ENCODE assay signal across 8 mouse cellular contexts in the genomic region with DNA sequence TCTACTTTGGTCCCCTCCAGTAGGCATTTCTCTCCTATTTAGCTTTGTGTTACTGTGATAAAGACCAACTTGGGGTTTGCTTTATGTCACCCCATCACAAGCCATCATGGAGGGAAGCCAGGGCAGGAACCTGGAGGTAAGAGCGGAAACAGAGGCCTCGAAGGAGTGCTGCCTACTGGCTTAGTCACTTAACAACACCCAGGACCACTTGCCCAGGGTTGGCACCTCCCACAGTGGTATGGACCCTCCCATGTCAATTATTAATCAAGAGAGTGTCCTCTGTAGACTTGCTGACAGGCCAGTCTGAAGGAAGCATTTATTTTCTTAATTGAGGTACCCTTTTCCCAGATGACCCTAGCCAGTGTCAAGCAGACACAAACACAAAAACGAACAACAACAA. TPM values are rescaled to one million over a fixed set of nuclear protein-coding genes. Genes with fewer than 3 reads are reported as not detected.
DNase-seq lines count a peak whose midpoint lies in the region; ATAC-seq and TF ChIP-seq lines count a peak whose summit lies in the region.

No protein-coding gene starts in this region.

- no peak overlapping the region for H3K27ac ChIP-seq in cerebellum, adult 2 months (ENCODE audit: insufficient read depth, low read length)
- no peak overlapping the region for H3K27ac ChIP-seq in cortical plate, adult 2 months (ENCODE audit: insufficient read depth, low read length)
- H3K27ac ChIP-seq in intestine, embryonic 16.5 days (ENCODE audit: low read length) = peak overlapping the region; percentile 100
- H3K27ac ChIP-seq in macrophage = 0 out of 2 replicates have a peak overlapping the region, but pooled peaks have one; percentile 33

- no peaks in the 10 kb centered on the region for H3K79me2 ChIP-seq in macrophage (ENCODE audit: inconsistent target)

- H3K27me3 ChIP-seq in cerebellum, adult 2 months (ENCODE audit: control insufficient read depth, insufficient read depth, low read length) = no peaks in the 10 kb centered on the region
- H3K27me3 ChIP-seq in intestine, embryonic 16.5 days (replicated peaks; ENCODE audit: control insufficient read depth, insufficient read depth, low read length) = no peaks in the 10 kb centered on the region

- DNase-seq in cerebellum, adult 2 months = no peak
- DNase-seq in cerebellum, postnatal 36 days = no peak
- DNase-seq in frontal cortex, adult 2 months (ENCODE audit: extremely low spot score in 1 of 2, low spot score in 1 of 2) = no peak
- no peak for DNase-seq in cerebellum, postnatal 14 days

- H3K36me3 ChIP-seq in intestine, embryonic 16.5 days (ENCODE audit: control insufficient read depth, insufficient read depth, low read length) = no peaks in the 10 kb centered on the region
- H3K36me3 ChIP-seq in macrophage (ENCODE audit: inconsistent target) = no peaks in the 10 kb centered on the region

- WGBS in cerebellum, adult 2 months = 65% methylated on average over 3 of the region's 3 CpGs
- WGBS in intestine, embryonic 16.5 days = 44% methylated on average over 3 of the region's 3 CpGs
- 63% methylated on average over 2 of the region's 3 CpGs for WGBS in macrophage (ENCODE audit: missing documents)

- no peaks in the 10 kb centered on the region for H3K9me3 ChIP-seq in intestine, embryonic 16.5 days (ENCODE audit: control insufficient read depth, low read length)

- TF ChIP-seq POLR2A in cerebellum, adult 2 months (IDR thresholded peaks at IDR 0.05; ENCODE audit: borderline replicate concordance, insufficient read depth, low read length) = no peak
- no peak for TF ChIP-seq POLR2A in cortical plate, adult 2 months (IDR thresholded peaks at IDR 0.05; ENCODE audit: extremely low read depth, insufficient read depth, low read length)

- TF ChIP-seq CTCF in cerebellum, adult 2 months (IDR thresholded peaks at IDR 0.05; ENCODE audit: borderline replicate concordance, insufficient read depth, low read depth, low read length) = no peak
- no peak for TF ChIP-seq CTCF in cortical plate, adult 2 months (IDR thresholded peaks at IDR 0.05; ENCODE audit: extremely low read depth, insufficient read depth, low read length)

- peaks cover 3% of the 10 kb centered on the region; the same call in 1 of the 2 replicates for H3K4me1 ChIP-seq in cerebellum, adult 2 months (ENCODE audit: control insufficient read depth, insufficient read depth, low read length)
- no peaks in the 10 kb centered on the region; the same call in 1 of the 2 replicates for H3K4me1 ChIP-seq in cortical plate, adult 2 months (ENCODE audit: control insufficient read depth, insufficient read depth, low read length)
- peaks cover 15% of the 10 kb centered on the region; the same call in 1 of the 2 replicates for H3K4me1 ChIP-seq in intestine, embryonic 16.5 days (ENCODE audit: control insufficient read depth, insufficient read depth, low read length)

- ATAC-seq in intestine, embryonic 16.5 days = peak; percentile 71
- ATAC-seq in activated CD4-positive, CD25-positive, alpha-beta regulatory T cell, adult 4 months = no peak

- peak overlapping the region; percentile 90 for H3K9ac ChIP-seq in intestine, embryonic 16.5 days (ENCODE audit: low read depth, low read length)

- peak overlapping the region; percentile 83 for H3K4me3 ChIP-seq in cerebellum, adult 2 months (replicated peaks; ENCODE audit: insufficient read depth, low read depth, low read length)
- H3K4me3 ChIP-seq in cortical plate, adult 2 months (ENCODE audit: insufficient read depth, low read length) = peak overlapping the region; percentile 44; the same call in 1 of the 2 replicates
- H3K4me3 ChIP-seq in intestine, embryonic 16.5 days (ENCODE audit: low read length) = peak overlapping the region; percentile 79
- H3K4me3 ChIP-seq in macrophage (ENCODE audit: inconsistent target) = peak overlapping the region; percentile 51

- peak overlapping the region; percentile 80 for H3K4me2 ChIP-seq in intestine, embryonic 16.5 days (ENCODE audit: low read depth, low read length)

RNA-seq across cellular contexts. Expression of a gene that starts 0.5 kb away (rescaled TPM):
- 13.2 and 14.1 TPM in 2 replicates for polyA plus RNA-seq in cerebellum, adult 2 months (2012; rRNA removed)
- 14.4 TPM in 2 replicates for polyA plus RNA-seq in cortical plate, adult 2 months (2012; rRNA removed)
- 19.5 and 20.4 TPM in 2 replicates for polyA plus RNA-seq in intestine, embryonic 16.5 days (2015; fragmentation: Nextera tagmentation; extraction: Ambion mirVana)
- 1 to 10 TPM in 22 of 26 experiments, under 1 TPM in 2, not detected in 2; 0.49 to 7.8 (median 4.1) TPM for total RNA-seq in macrophage (2018; cell fraction: chromatin; rRNA removed)
- 1 to 10 TPM; 2.9 to 5.3 (median 4.1) TPM for total RNA-seq in macrophage (2018; cell fraction: cytosol; rRNA removed)
- total RNA-seq in macrophage (2018; cell fraction: nucleus; rRNA removed) = 1 to 10 TPM; 1.0 to 9.5 (median 5.9) TPM
- 2.8 to 4.2 TPM (median 2.9 TPM) in 3 replicates for polyA plus RNA-seq in macrophage (2018)
- 1 to 10 TPM; 3.3 to 4.0 TPM for polyA plus RNA-seq in activated CD4-positive, CD25-positive, alpha-beta regulatory T cell, adult 4 months (2017; shearing (Covaris generic))
- polyA plus RNA-seq in frontal cortex, adult 2 months (2012; rRNA removed) = 13.7 and 15.2 TPM in 2 replicates

RNA-seq across cellular contexts. Expression of a gene that starts 11.5 kb away (rescaled TPM):
- 1.6 and 1.8 TPM in 2 replicates for polyA plus RNA-seq in cerebellum, adult 2 months (2012; rRNA removed)
- 2.0 and 2.6 TPM in 2 replicates for polyA plus RNA-seq in cortical plate, adult 2 months (2012; rRNA removed)
- polyA plus RNA-seq in intestine, embryonic 16.5 days (2015; fragmentation: Nextera tagmentation; extraction: Ambion mirVana) = 33.8 and 37.5 TPM in 2 replicates
- total RNA-seq in macrophage (2018; cell fraction: chromatin; rRNA removed) = 1 to 10 TPM in 2 of 26 experiments, under 1 TPM in 2, not detected in 22; 0.13 to 1.7 (median 0.65) TPM
- under 1 TPM in 8 of 26 experiments, not detected in 18; under 0.01 to 0.14 (median 0.04) TPM for total RNA-seq in macrophage (2018; cell fraction: cytosol; rRNA removed)
- total RNA-seq in macrophage (2018; cell fraction: nucleus; rRNA removed) = under 1 TPM in 3 of 26 experiments, not detected in 23; 0.10 to 0.34 (median 0.15) TPM
- not detected in 3 replicates for polyA plus RNA-seq in macrophage (2018)
- under 1 TPM in 1 of 2 experiments, not detected in 1; 0.07 TPM for polyA plus RNA-seq in activated CD4-positive, CD25-positive, alpha-beta regulatory T cell, adult 4 months (2017; shearing (Covaris generic))
- polyA plus RNA-seq in frontal cortex, adult 2 months (2012; rRNA removed) = 3.0 and 3.2 TPM in 2 replicates

RNA-seq across cellular contexts. Expression of a gene that starts 14.6 kb away (rescaled TPM):
- 0.26 and 0.40 TPM in 2 replicates for polyA plus RNA-seq in cerebellum, adult 2 months (2012; rRNA removed)
- 0.13 and 0.40 TPM in 2 replicates for polyA plus RNA-seq in cortical plate, adult 2 months (2012; rRNA removed)
- 0.16 TPM in 1 of 2 replicates, not detected in the other for polyA plus RNA-seq in intestine, embryonic 16.5 days (2015; fragmentation: Nextera tagmentation; extraction: Ambion mirVana)
- total RNA-seq in macrophage (2018; cell fraction: chromatin; rRNA removed) = not detected
- total RNA-seq in macrophage (2018; cell fraction: cytosol; rRNA removed) = not detected
- not detected for total RNA-seq in macrophage (2018; cell fraction: nucleus; rRNA removed)
- polyA plus RNA-seq in macrophage (2018) = not detected in 3 replicates
- polyA plus RNA-seq in activated CD4-positive, CD25-positive, alpha-beta regulatory T cell, adult 4 months (2017; shearing (Covaris generic)) = not detected
- polyA plus RNA-seq in frontal cortex, adult 2 months (2012; rRNA removed) = 0.84 and 1.1 TPM in 2 replicates

RNA-seq across cellular contexts. Expression of a gene that starts 17.2 kb away (rescaled TPM):
- 0.95 and 1.3 TPM in 2 replicates for polyA plus RNA-seq in cerebellum, adult 2 months (2012; rRNA removed)
- 13.6 and 17.7 TPM in 2 replicates for polyA plus RNA-seq in cortical plate, adult 2 months (2012; rRNA removed)
- polyA plus RNA-seq in intestine, embryonic 16.5 days (2015; fragmentation: Nextera tagmentation; extraction: Ambion mirVana) = 0.28 TPM in 1 of 2 replicates, not detected in the other
- total RNA-seq in macrophage (2018; cell fraction: chromatin; rRNA removed) = 1 to 10 TPM in 15 of 26 experiments, under 1 TPM in 2, not detected in 9; 0.86 to 3.2 (median 1.7) TPM
- under 1 TPM in 2 of 26 experiments, not detected in 24; 0.24 to 0.31 TPM for total RNA-seq in macrophage (2018; cell fraction: cytosol; rRNA removed)
- total RNA-seq in macrophage (2018; cell fraction: nucleus; rRNA removed) = 1 to 10 TPM in 15 of 26 experiments, under 1 TPM in 7, not detected in 4; 0.69 to 3.3 (median 1.2) TPM
- polyA plus RNA-seq in macrophage (2018) = 0.16 TPM in 1 of 3 replicates, not detected in the others
- not detected for polyA plus RNA-seq in activated CD4-positive, CD25-positive, alpha-beta regulatory T cell, adult 4 months (2017; shearing (Covaris generic))
- 9.7 and 14.2 TPM in 2 replicates for polyA plus RNA-seq in frontal cortex, adult 2 months (2012; rRNA removed)

RNA-seq across cellular contexts. Expression of a gene that starts 38.0 kb away (rescaled TPM):
- polyA plus RNA-seq in cerebellum, adult 2 months (2012; rRNA removed) = 182 and 183 TPM in 2 replicates
- 192 and 197 TPM in 2 replicates for polyA plus RNA-seq in cortical plate, adult 2 months (2012; rRNA removed)
- polyA plus RNA-seq in intestine, embryonic 16.5 days (2015; fragmentation: Nextera tagmentation; extraction: Ambion mirVana) = 279 and 304 TPM in 2 replicates
- total RNA-seq in macrophage (2018; cell fraction: chromatin; rRNA removed) = 10 to 100 TPM in 8 of 26 experiments, 1 to 10 TPM in 18; 1.6 to 34.0 (median 7.9) TPM
- total RNA-seq in macrophage (2018; cell fraction: cytosol; rRNA removed) = 100 to 1,000 TPM in 25 of 26 experiments, 10 to 100 TPM in 1; 99.7 to 150 (median 116) TPM
- total RNA-seq in macrophage (2018; cell fraction: nucleus; rRNA removed) = 10 to 100 TPM; 13.6 to 59.6 (median 32.1) TPM
- 48.5 to 121 TPM (median 108 TPM) in 3 replicates for polyA plus RNA-seq in macrophage (2018)
- polyA plus RNA-seq in activated CD4-positive, CD25-positive, alpha-beta regulatory T cell, adult 4 months (2017; shearing (Covaris generic)) = 100 to 1,000 TPM; 161 to 193 TPM
- 177 and 209 TPM in 2 replicates for polyA plus RNA-seq in frontal cortex, adult 2 months (2012; rRNA removed)

Comparison
In these comparisons a context has a peak if more than half of its experiments do, and no peak if none do; other contexts are left out.
1. H3K27ac ChIP-seq: peak in intestine, embryonic 16.5 days (single experiment) and macrophage (single experiment); none in cerebellum, adult 2 months (single experiment) and cortical plate, adult 2 months (single experiment).
2. Peak in every context shown above with its lines, with median percentiles within 50 percentile points of each other: H3K4me3 ChIP-seq.